Mouse (Mus musculus): Measurements from ENCODE around the gene Hcfc2.

Gene Hcfc2

DNA sequence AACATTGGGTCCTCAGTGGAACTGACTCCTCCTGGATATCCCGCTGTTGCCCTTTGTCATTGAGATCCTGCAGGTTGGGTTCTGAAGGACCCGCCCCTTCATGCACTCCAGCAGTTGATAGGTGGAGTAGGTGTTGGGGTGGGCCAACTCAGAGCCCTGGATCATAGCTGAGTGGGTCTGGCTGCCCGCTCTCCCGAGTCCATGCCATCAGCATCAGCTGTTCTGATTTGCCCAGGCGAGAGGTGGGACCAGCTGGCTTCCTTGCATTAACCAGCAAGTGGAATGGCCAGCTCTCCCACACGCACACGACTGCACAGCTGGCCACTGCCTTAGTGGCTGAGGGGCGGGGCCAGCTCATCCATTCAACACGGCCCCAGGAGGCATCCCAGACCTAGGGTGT, 72.9 kb downstream of the Hcfc2 start:
- no peak for DNase-seq (ENCODE audit: low read depth in 1 of 2, low spot score in 2 of 2)

DNA sequence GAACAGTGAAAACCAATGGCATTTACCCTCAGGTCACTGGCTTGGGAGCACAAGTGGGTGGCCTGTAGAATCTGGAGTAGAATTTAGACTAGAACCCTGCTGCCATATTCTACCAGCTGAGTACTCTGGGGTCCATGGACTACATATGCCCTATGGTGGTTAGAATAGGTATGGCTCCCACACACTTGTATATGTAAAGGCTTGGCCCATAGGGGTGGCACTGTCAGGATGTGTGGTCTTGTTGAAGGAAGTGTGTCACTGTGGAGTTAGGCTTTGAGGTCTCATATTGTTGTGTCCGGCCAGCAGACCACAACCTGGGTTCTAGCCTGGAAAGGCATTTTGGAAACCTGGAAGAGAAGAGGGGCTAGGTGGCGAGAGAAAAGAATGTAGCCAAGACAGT, 74.8 kb downstream of the Hcfc2 start:
- no peak for DNase-seq (ENCODE audit: low read depth in 1 of 2, low spot score in 2 of 2)

DNA sequence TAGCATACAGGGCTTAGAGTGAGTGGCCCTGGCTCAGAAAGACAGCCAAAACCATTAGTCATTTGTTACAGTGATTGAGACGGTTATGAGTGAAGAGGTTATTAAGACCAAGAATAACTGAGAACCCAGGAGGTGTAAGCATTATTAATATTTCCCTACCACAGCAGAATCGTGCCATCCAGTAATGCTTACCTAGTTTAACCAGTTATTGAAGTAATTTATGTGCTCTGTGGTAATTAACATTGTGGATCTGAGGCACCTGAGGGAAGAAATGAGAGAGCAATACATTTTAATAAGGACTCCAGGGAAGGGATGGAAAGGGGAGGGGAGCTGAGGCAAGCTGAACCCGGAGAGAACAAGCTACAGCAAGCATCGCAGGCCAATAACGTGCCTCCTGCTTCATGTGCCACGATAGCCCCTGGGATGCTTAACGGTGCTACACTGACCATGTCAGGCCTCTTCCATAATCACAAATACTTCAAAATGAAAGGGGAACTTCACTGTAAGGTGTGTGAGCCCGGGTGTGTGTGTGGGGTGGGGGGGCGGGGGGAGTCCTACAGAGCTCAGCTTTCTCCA, 75.7 kb downstream of the Hcfc2 start:
- no peak for DNase-seq (ENCODE audit: low read depth in 1 of 2, low spot score in 2 of 2)

DNA sequence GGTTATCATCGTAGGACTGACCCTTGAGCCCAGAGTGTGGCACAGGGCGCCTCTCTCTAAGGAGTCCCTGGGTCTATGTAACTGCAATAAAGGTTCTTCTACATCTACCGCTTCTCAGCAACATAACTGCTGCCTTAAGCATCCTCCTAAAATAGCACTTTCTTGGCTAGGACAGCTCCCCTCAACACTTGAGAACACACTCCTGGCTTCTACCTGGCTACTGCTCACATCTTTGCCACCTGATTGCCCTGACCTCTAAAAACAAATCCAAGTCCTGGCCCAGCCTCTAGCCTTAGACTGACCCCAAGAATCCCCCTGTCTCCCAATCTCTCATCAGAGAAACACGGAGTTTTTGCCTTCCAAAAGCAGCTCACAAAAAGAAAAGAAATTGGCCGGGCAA, 78.9 kb downstream of the Hcfc2 start:
- DNase-seq (ENCODE audit: low read depth in 1 of 2, low spot score in 2 of 2), result no peak

DNA sequence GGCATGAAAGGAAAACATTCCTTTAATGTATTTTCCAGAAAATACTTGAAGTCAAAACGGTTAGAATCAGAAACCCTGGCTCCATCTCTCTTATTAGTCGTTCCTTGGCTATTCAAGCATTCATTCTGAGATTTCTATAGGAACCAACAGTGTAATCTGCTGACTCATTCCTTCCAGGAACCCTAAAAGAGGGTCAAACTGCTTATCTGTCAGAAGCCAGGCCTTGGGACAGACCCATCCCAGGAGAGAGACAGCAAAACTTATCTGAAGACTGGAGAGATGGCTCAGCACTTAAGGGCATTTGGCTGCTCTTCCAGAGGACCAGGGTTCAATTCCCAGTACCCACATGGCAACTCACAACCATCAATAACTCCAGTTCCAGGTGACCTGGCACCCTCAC, 81.1 kb downstream of the Hcfc2 start:
- DNase-seq (ENCODE audit: low read depth in 1 of 2, low spot score in 2 of 2), result no peak

DNA sequence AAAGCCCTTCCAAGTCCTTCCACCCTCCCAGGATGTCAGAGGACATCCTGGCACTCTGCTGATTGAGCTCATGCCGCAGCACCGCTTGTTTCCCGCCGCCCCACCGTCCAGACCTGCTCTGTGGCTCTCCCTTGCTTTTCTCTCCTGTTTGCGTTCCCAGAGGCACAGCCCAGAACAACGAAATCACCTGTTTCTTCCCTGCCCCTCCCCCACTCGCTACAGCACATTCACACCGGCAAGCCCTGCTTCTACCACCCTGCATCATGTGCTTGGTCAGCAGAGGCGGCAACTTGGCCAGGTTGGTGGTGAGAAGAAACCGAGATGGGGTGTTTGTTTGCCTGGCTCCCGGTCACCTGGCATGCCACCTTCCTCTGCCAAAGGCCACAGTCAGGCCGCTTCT, 81.9 kb downstream of the Hcfc2 start:
- no peak for DNase-seq (ENCODE audit: low read depth in 1 of 2, low spot score in 2 of 2)

DNA sequence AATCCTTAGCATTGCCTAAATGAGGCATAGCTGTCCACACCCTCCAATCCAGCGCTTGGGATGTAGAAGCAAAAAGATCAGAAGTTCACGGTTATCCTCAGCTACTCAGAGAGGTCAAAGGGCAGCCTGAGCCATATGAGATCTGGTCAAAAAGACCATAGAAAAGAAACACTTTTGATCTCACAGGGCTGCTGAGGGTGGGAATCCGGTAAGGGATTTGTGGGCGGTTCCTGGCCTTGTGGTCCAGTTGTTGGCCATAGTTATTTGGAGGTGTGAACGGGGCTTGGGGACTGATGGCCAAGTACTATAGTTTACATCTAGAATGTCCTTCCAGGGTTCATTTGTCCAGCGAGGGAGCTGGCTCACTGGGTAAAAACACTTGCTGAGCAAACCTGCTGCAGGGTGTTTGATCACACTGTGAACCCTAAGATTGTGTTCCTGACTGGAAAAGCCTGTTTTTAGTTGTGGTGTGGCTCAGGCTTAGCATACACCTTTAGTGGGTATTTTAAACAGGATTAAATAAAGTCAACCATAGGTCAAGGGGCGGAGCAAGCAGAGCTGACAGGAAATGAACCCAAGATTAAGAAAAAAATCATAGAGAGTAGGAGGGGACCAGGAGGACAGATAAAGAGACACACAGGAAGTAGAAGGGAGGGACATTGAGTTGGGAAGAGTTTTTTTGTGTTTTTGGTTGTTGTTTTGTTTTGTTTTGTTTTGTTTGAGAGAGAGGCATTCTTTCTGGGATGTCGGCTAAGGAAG, 83.0 kb downstream of the Hcfc2 start:
- no peak for DNase-seq (ENCODE audit: low read depth in 1 of 2, low spot score in 2 of 2)

DNA sequence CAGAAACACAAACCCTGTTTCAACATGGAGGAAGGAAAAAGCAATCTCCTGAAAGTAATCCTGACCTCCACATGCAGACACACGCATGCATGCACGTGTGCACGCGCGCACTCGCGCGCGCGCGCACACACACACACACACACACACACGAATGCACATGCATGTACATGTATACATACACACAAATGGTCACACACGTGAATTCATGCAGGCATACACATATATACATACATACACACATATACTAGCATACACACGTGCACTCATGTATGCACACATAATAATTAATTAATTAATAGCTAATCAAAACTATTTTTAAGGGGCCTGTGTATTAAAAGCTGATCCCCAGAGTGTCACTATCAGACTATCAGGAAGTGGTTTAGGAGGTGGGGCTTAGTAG, 83.9 kb downstream of the Hcfc2 start:
- no peak for DNase-seq (ENCODE audit: low read depth in 1 of 2, low spot score in 2 of 2)

DNA sequence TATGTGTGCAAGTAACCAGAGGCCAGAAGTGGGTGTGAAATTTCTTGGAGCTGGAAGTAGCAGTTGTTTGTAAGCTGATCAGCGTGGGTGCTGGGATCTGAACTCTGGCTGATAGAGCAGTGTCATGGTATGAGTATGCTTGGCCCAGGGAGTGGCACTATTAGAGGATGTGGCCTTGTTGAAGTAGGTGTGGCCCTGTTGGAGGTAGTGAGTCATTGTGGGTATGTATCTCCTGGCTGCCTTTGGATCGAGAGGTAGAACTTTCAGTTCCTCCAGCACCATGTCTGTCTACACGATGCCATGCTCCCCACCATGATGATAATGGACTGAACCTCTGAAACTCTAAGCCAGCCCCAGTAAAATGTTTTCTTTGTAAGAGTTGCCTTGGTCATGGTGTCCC, 84.4 kb downstream of the Hcfc2 start:
- peak; percentile 26 to 57 for DNase-seq (ENCODE audit: low read depth in 1 of 2, low spot score in 2 of 2)

DNA sequence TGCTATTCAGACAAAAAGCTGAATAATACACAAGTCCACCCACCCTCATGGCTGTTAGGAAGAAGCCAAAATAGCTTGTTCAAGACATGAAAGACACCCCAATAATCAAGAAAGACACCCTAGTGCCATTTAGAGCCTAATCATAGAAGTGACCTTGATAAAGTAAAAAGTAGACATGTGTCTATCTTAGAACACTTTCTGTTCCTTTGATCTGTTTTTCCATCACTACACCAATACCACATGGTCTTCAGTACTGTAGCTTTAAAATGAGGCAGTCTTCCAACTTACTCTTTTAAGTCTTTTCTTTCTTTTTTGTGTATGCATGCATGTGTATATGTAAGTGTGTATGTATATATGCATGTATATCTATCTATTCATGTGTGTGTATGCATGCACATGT, 84.9 kb downstream of the Hcfc2 start:
- DNase-seq (ENCODE audit: low read depth in 1 of 2, low spot score in 2 of 2), result no peak

DNA sequence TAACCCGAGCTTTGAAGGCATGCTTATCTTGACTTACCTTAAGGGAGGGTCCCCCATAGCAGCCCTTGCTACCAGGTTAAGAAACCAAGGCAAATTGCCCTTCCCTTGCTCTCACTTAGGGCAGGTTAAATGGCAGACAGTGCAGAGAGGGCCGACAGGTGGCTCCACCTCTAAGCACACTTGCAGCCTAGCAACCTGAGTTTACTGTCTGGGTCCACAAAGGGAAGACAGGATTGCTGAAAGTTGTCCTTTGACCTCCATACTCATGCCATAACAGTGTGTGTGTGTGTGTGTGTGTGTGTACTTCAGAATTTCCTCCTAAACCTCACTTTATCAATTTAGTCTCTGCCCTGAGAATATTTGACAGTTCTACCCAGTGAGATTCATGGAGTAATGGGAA, 86.5 kb downstream of the Hcfc2 start:
- DNase-seq (ENCODE audit: low read depth in 1 of 2, low spot score in 2 of 2), result no peak

DNA sequence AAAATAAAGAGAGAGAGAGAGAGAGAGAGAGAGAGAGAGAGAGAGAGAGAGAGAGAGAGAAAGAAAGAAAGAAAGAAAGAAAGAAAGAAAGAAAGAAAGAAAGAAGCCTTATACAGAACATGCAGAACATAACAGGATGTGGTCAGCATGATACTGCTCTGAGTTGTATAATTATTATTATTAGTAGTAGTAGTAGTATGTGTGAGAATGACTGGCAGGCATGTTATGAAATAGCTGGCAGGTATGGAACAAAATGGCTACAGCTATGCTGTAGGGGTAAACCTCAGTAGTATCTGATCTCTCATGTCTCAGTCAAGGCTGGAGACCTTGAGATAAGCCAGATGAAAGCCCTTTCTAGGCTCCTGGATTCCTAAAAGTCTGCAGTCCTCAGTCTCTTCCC, 93.2 kb downstream of the Hcfc2 start:
- no peak for DNase-seq (ENCODE audit: low read depth in 1 of 2, low spot score in 2 of 2)

DNA sequence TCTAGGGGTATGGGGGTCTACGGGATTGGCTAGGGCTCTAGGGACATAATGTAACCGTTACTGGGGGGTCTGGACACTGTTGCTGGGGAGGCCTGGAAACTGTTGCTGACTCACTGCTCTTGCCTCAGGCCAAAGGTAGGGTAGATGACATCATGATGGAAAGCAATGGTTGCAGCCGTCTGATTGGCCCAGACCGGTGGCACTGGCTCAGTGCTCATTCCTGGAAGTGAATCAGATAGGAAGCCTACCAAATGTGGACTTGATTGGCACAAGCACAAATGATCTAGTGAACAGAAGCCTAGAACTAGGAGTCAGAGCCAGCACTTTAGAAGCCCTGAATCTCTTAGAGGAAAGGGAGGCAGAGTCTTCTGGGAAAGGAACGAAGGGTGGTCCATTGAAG, 94.5 kb downstream of the Hcfc2 start:
- no peak for DNase-seq (ENCODE audit: low read depth in 1 of 2, low spot score in 2 of 2)

DNA sequence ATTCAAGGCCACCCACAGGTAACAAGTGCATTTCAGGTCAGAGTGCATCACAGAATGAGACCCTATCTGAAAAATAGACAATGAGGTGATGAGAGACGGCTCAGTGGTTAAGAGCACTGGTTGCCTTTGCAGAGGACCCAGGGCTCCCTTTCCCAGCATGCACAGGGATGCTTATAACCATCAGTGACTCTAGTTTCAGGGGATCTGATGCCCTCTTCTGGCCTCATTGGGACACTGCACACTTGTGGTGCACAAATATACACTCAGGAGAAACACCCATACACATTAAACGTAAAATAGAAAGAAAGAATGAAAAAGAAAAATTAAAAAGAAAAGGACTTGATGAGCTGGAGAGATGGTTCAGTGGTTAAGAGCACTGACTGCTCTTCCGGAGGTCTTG, 95.8 kb downstream of the Hcfc2 start:
- no peak for DNase-seq (ENCODE audit: low read depth in 1 of 2, low spot score in 2 of 2)

All from monocyte, adult 2 months (primary cell).